Mouse (Mus musculus) myocyte (in vitro differentiated cells): ENCODE measurements around the gene Kcnip2.

Source experiments
- E2F4 ChIP-seq: IDR thresholded peaks from one replicate; pipeline ENCODE4 v1.6.1; 2011; ENCODE audit warnings: mild to moderate bottlenecking, control low read depth, moderate library complexity; ENCODE audit not compliant: insufficient read depth
- MAX ChIP-seq: IDR thresholded peaks from one replicate; pipeline ENCODE4 v1.6.1; 2011; ENCODE audit warnings: low read depth, mild to moderate bottlenecking, control low read depth
- POLR2A ChIP-seq: IDR thresholded peaks from one replicate; pipeline ENCODE4 v1.6.1; 2011; ENCODE audit warnings: low read depth, mild to moderate bottlenecking, control low read depth, moderate library complexity; ENCODE audit not compliant: insufficient read length
- POLR2AphosphoS2 ChIP-seq: IDR thresholded peaks from one replicate; pipeline ENCODE4 v1.6.1; 2011; ENCODE audit warnings: low read depth, control low read depth; ENCODE audit not compliant: insufficient read length
- TCF12 ChIP-seq: IDR thresholded peaks from one replicate; pipeline ENCODE4 v1.6.1; 2011; ENCODE audit warnings: mild to moderate bottlenecking, control low read depth; ENCODE audit not compliant: poor library complexity, insufficient read depth, severe bottlenecking
- TCF3 ChIP-seq: IDR thresholded peaks from one replicate; pipeline ENCODE4 v1.6.1; 2011; ENCODE audit warnings: low read depth, control low read depth; ENCODE audit not compliant: insufficient read length
- USF1 ChIP-seq: IDR thresholded peaks from one replicate; pipeline ENCODE4 v1.6.1; 2011; ENCODE audit warnings: low read depth, mild to moderate bottlenecking, control low read depth, moderate library complexity

GRCm38 (mm10) chr19:45826146-45826545 is 10.3 kb upstream of the Kcnip2 start:
- no peak for TF ChIP-seq TCF12
- TF ChIP-seq E2F4, result no peak
- no peak for TF ChIP-seq TCF3
- no peak for TF ChIP-seq POLR2A
- TF ChIP-seq MAX, result no peak
- no peak for TF ChIP-seq POLR2AphosphoS2
- no peak for TF ChIP-seq USF1
